14 mouse cellular contexts compared by ENCODE assay signal in genomic region chr2:120124096-120124495, GRCm38 (mm10). TPM values are rescaled to one million over a fixed set of nuclear protein-coding genes. Genes with fewer than 3 reads are reported as not detected.
DNase-seq lines count a peak whose midpoint lies in the region; ATAC-seq and TF ChIP-seq lines count a peak whose summit lies in the region.
"Had no signal": no experiment of that assay in that cellular context is flagged by ENCODE, and none has a peak within 500 bp of the region (broad histone marks: within the 10 kb centered on the region; RNA-seq: fewer than 3 reads in every experiment).

No protein-coding gene starts in this region.

- H3K27me3 ChIP-seq in limb, embryonic 12.5 days: no peaks in the 10 kb centered on the region
- H3K27me3 ChIP-seq in liver, embryonic 12.5 days (replicated peaks): no peaks in the 10 kb centered on the region

- DNase-seq in gastrocnemius, adult 2 months: no peak
- no peak for DNase-seq in gastrocnemius, postnatal 4 days (ENCODE audit: low spot score in 2 of 2)
- peak; percentile 2 to 24 for DNase-seq in left cerebral cortex, adult 18-20 months (ENCODE audit: low spot score in 2 of 2)
- no peak for DNase-seq in left cerebral cortex, postnatal 4 days
- DNase-seq in Muller cell, postnatal 12 days (ENCODE audit: inconsistent ontology term): peak; percentile 27
- DNase-seq: adrenal gland, postnatal 14 days; gastrocnemius, postnatal 14 days; thymus, postnatal 4 days had no signal

- H3K9ac ChIP-seq in limb, embryonic 12.5 days (replicated peaks): no peak overlapping the region
- H3K9ac ChIP-seq in liver, embryonic 12.5 days: no peak overlapping the region
- H3K9ac ChIP-seq: liver, embryonic 14.5 days had no signal

- H3K4me2 ChIP-seq in limb, embryonic 12.5 days: no peak overlapping the region
- H3K4me2 ChIP-seq in liver, embryonic 12.5 days: no peak overlapping the region

- no peak overlapping the region for H3K4me3 ChIP-seq in gastrocnemius, adult 2 months
- no peak overlapping the region for H3K4me3 ChIP-seq in limb, embryonic 12.5 days (replicated peaks)
- H3K4me3 ChIP-seq in liver, embryonic 12.5 days: no peak overlapping the region
- H3K4me3 ChIP-seq: midbrain, embryonic 10.5 days had no signal

- H3K27ac ChIP-seq in gastrocnemius, adult 2 months: peak overlapping the region; percentile 12; the same call in 1 of the 2 replicates
- H3K27ac ChIP-seq in limb, embryonic 12.5 days: 0 out of 2 replicates have a peak overlapping the region, but pooled peaks have one; percentile 19
- H3K27ac ChIP-seq in liver, embryonic 12.5 days: no peak overlapping the region
- H3K27ac ChIP-seq: liver, embryonic 14.5 days; midbrain, embryonic 10.5 days had no signal

- peaks cover 28% of the 10 kb centered on the region for H3K4me1 ChIP-seq in limb, embryonic 12.5 days (replicated peaks)
- peaks cover 12% of the 10 kb centered on the region for H3K4me1 ChIP-seq in liver, embryonic 12.5 days

- ATAC-seq in limb, embryonic 12.5 days (ENCODE audit: insufficient number of reproducible peaks, insufficient read depth, low FRiP score, low TSS enrichment, low read depth): peak; percentile 68; the same call in 1 of the 2 replicates
- no peak for ATAC-seq in liver, embryonic 12.5 days
- ATAC-seq in granulocyte monocyte progenitor cell, adult 5-6 weeks (replicated peaks; ENCODE audit: poor library complexity, severe bottlenecking): no peak
- ATAC-seq: inflammation-experienced regulatory T-cells, adult 6 months had no signal

- intact Hi-C loops in gastrocnemius, adult 2 months (cut with DNase I): no loop called here
- intact Hi-C loops in left cerebral cortex, postnatal 4 days (cut with DNase I): no loop called here

- WGBS in limb, embryonic 12.5 days: 6% methylated on average over 1 of the region's 1 CpGs
- 56% methylated on average over 1 of the region's 1 CpGs for WGBS in liver, embryonic 12.5 days (ENCODE audit: insufficient replicate concordance)

- TF ChIP-seq CTCF in gastrocnemius, adult 2 months (IDR thresholded peaks at IDR 0.05): no peak

- no peaks in the 10 kb centered on the region for H3K9me3 ChIP-seq in limb, embryonic 12.5 days
- no peaks in the 10 kb centered on the region for H3K9me3 ChIP-seq in liver, embryonic 12.5 days (replicated peaks)
- H3K9me3 ChIP-seq: midbrain, embryonic 10.5 days had no signal

- no peaks in the 10 kb centered on the region for H3K36me3 ChIP-seq in limb, embryonic 12.5 days
- peaks cover 10% of the 10 kb centered on the region; the same call in 1 of the 2 replicates for H3K36me3 ChIP-seq in liver, embryonic 12.5 days

RNA-seq across cellular contexts. Expression of gene Ehd4, which starts 30.3 kb away (rescaled TPM):
- 10 to 100 TPM; 19.5 to 31.7 TPM for total RNA-seq in gastrocnemius, adult 2 months (2021)
- 100 to 1,000 TPM; 166 to 179 TPM for total RNA-seq in gastrocnemius, postnatal 4 days (2021)
- total RNA-seq in left cerebral cortex, adult 18-20 months (2021): 10 to 100 TPM; 14.5 TPM
- total RNA-seq in left cerebral cortex, postnatal 4 days (2021): 1 to 10 TPM; 6.9 to 9.6 TPM
- polyA plus RNA-seq in limb, embryonic 12.5 days (2016; fragmentation: Nextera tagmentation; extraction: Ambion mirVana): 27.9 and 28.2 TPM in 2 replicates
- 27.2 and 28.7 TPM in 2 replicates for polyA plus RNA-seq in liver, embryonic 12.5 days (2016; fragmentation: Nextera tagmentation; extraction: Ambion mirVana)
- 27.0 and 33.4 TPM in 2 replicates for total RNA-seq in granulocyte monocyte progenitor cell, adult 5-6 weeks (2014; fragmentation: Nextera tagmentation)
- 29.4 and 30.3 TPM in 2 replicates for total RNA-seq in granulocyte monocyte progenitor cell, adult 5-6 weeks (2017)

Comparison
In these comparisons a context has a peak if more than half of its experiments do, and no peak if none do; other contexts are left out.
1. DNase-seq: peak in left cerebral cortex, adult 18-20 months (2 of 2) and Muller cell, postnatal 12 days (single experiment); none in gastrocnemius, adult 2 months (single experiment), gastrocnemius, postnatal 4 days (0 of 2) and left cerebral cortex, postnatal 4 days (single experiment).
2. RNA of gene Ehd4, which starts 30.3 kb away (total RNA-seq): 166 to 179 TPM in gastrocnemius, postnatal 4 days; 27.0 to 33.4 TPM in granulocyte monocyte progenitor cell, adult 5-6 weeks, 19.5 to 31.7 TPM in gastrocnemius, adult 2 months, 14.5 TPM in left cerebral cortex, adult 18-20 months and 6.9 to 9.6 TPM in left cerebral cortex, postnatal 4 days; every median in the first group is over 4 times any median in the second.